Mouse (Mus musculus) myocyte (in vitro differentiated cells): Measurements from ENCODE around the gene 1700088E04Rik. TPM values are rescaled to one million over a fixed set of nuclear protein-coding genes. Genes with fewer than 3 reads are reported as not detected.

Experiments used
- H3K27me3 ChIP-seq: one replicate; pipeline ENCODE4 v1.6.1; 2011; ENCODE audit not compliant: control insufficient read depth, insufficient read depth, insufficient read length
- H3K36me3 ChIP-seq: one replicate; pipeline ENCODE4 v1.6.1; 2011; ENCODE audit not compliant: control insufficient read depth, insufficient read depth
- H3K4me2 ChIP-seq: one replicate; pipeline ENCODE4 v1.6.1; 2011; ENCODE audit warnings: low read depth, control low read depth
- H3K4me3 ChIP-seq: one replicate; pipeline ENCODE4 v1.5.1; 2011; ENCODE audit warnings: mild to moderate bottlenecking, control low read depth, moderate library complexity
- H3K79me2 ChIP-seq: one replicate; pipeline ENCODE4 v1.6.1; 2011; ENCODE audit not compliant: control insufficient read depth, insufficient read depth
- H3ac ChIP-seq: one replicate; pipeline ENCODE4 v1.6.1; 2011; ENCODE audit not compliant: control insufficient read depth, insufficient read length
- CEBPB ChIP-seq: IDR thresholded peaks from 2 replicates; pipeline ENCODE4 v1.6.1; 2011; ENCODE audit warnings: mild to moderate bottlenecking, moderate library complexity; ENCODE audit not compliant: poor library complexity, insufficient read depth, severe bottlenecking
- E2F4 ChIP-seq: IDR thresholded peaks from one replicate; pipeline ENCODE4 v1.6.1; 2011; ENCODE audit warnings: mild to moderate bottlenecking, control low read depth, moderate library complexity; ENCODE audit not compliant: insufficient read depth
- MAX ChIP-seq: IDR thresholded peaks from one replicate; pipeline ENCODE4 v1.6.1; 2011; ENCODE audit warnings: low read depth, mild to moderate bottlenecking, control low read depth
- MYOD1 ChIP-seq, 3 experiments: IDR thresholded peaks; one replicate each; pipeline ENCODE4 v1.6.1; 2011; ENCODE audit warnings: control low read depth in 2 of 3, low read depth in 2 of 3, mild to moderate bottlenecking in 2 of 3, moderate library complexity in 1 of 3; ENCODE audit not compliant: insufficient read length in 2 of 3, control insufficient read depth in 1 of 3
- MYOG ChIP-seq, 3 experiments: IDR thresholded peaks; one replicate each; pipeline ENCODE4 v1.6.1; 2011; ENCODE audit warnings: control low read depth in 2 of 3, low read depth in 2 of 3, mild to moderate bottlenecking in 2 of 3; ENCODE audit not compliant: insufficient read length in 2 of 3, control insufficient read depth in 1 of 3, insufficient read depth in 1 of 3
- POLR2A ChIP-seq: IDR thresholded peaks from one replicate; pipeline ENCODE4 v1.6.1; 2011; ENCODE audit warnings: low read depth, mild to moderate bottlenecking, control low read depth, moderate library complexity; ENCODE audit not compliant: insufficient read length
- POLR2AphosphoS2 ChIP-seq: IDR thresholded peaks from one replicate; pipeline ENCODE4 v1.6.1; 2011; ENCODE audit warnings: low read depth, control low read depth; ENCODE audit not compliant: insufficient read length
- REST ChIP-seq: IDR thresholded peaks from one replicate; pipeline ENCODE4 v1.6.1; 2011; ENCODE audit warnings: mild to moderate bottlenecking, control low read depth, moderate library complexity; ENCODE audit not compliant: insufficient read depth, insufficient read length
- SRF ChIP-seq: IDR thresholded peaks from one replicate; pipeline ENCODE4 v1.6.1; 2011; ENCODE audit warnings: low read depth; ENCODE audit not compliant: control insufficient read depth, insufficient read length
- TCF12 ChIP-seq: IDR thresholded peaks from one replicate; pipeline ENCODE4 v1.6.1; 2011; ENCODE audit warnings: mild to moderate bottlenecking, control low read depth; ENCODE audit not compliant: poor library complexity, insufficient read depth, severe bottlenecking
- TCF3 ChIP-seq: IDR thresholded peaks from one replicate; pipeline ENCODE4 v1.6.1; 2011; ENCODE audit warnings: low read depth, control low read depth; ENCODE audit not compliant: insufficient read length
- USF1 ChIP-seq: IDR thresholded peaks from one replicate; pipeline ENCODE4 v1.6.1; 2011; ENCODE audit warnings: low read depth, mild to moderate bottlenecking, control low read depth, moderate library complexity
- polyA plus RNA-seq: library from polyadenylated mRNA; unstranded; fragments of >200 nt; fragmentation: generic; extraction: Trizol; gene quantifications from one replicate; pipeline ENCODE4 v1.2.1, GENCODE M21; 2012; ENCODE audit warnings: missing spikeins

Gene 1700088E04Rik
- polyA plus RNA-seq, 1 experiment: 15.2 TPM

DNA sequence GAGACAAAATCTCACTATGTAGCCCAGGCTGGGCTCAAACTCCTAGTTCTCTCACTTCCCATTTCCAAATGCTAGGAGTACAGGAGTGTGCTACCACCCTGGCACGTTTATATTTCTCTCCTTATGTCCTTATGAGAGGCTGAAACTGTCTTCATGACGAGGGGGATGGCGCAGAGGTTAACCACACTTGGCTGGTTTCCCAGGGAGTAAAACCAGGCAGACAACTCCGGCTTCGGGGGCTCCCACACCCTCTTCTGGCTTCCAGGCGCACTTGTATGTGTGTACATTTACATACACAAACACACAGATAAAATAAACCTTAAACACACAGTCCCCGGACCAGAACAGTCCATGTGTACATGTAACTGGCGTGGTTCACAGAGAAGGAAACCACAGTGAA lies 3.0 kb upstream of the 1700088E04Rik start:
- H3K4me2 ChIP-seq: no peak overlapping the region
- no peak overlapping the region for H3ac ChIP-seq
- H3K27me3 ChIP-seq: no peaks in the 10 kb centered on the region
- peaks cover 9% of the 10 kb centered on the region for H3K36me3 ChIP-seq
- H3K4me3 ChIP-seq: no peak overlapping the region
- peaks cover 21% of the 10 kb centered on the region for H3K79me2 ChIP-seq
- TF ChIP-seq POLR2A (no peak), MYOD1 (IDR thresholded peaks at IDR 0.05; ENCODE audit: control insufficient read depth in 1 of 3, insufficient read length in 2 of 3, low read depth in 2 of 3) (no peak), TCF3 (no peak), TCF12 (no peak), REST (no peak), POLR2AphosphoS2 (no peak), CEBPB (no peak), MAX (no peak), MYOG (IDR thresholded peaks at IDR 0.05; ENCODE audit: control insufficient read depth in 1 of 3, insufficient read depth in 1 of 3, insufficient read length in 2 of 3, low read depth in 2 of 3) (no peak), USF1 (no peak), SRF (no peak), E2F4 (no peak)

DNA sequence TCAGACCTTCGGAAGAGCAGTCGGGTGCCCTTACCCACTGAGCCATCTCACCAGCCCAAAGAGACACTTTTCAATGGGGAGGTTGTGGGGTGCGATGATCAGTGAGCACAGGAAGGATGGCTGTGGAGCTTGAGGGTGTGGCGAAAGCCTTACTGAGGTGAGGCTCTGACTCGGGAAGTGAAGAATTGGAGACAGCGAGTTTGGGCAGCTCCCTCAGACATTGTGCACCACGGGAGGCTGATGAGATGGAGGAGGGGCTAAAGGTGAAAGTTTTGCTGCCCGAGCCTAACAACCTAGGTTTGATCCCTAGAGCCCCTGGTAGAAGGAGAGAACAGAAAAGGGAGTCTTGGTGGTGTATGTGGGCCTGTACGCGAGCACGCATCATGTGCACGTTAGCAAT lies 2.3 kb upstream of the 1700088E04Rik start:
- Histone ChIP-seq H3K4me2 (no peak overlapping the region), H3K4me3 (no peak overlapping the region), H3K27me3 (no peaks in the 10 kb centered on the region), H3K79me2 (peaks cover 21% of the 10 kb centered on the region), H3K36me3 (peaks cover 5% of the 10 kb centered on the region), H3ac (no peak overlapping the region)
- TF ChIP-seq REST (no peak), CEBPB (no peak)

DNA sequence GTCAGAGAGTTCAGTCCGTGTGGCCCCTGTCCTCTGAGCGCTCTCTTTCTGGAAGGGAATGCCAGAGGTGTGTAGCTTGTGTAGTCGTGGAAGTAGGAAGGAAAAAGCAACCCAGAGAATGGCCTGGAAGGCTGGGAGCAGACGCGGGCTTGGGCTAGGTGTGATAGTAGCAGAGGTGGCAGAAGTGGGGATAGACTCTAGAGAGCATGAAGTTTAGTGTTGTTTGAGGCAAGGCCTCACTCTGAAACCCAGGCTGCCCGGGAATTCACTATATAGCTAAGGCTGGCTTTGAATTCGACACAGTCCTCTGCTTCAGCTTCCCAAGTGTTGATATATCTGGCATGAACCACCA lies 489 bp upstream of the 1700088E04Rik start:
- H3K4me3 ChIP-seq: peak overlapping the region; percentile 85
- H3K4me2 ChIP-seq: peak overlapping the region; percentile 78
- TF ChIP-seq MYOG (IDR thresholded peaks at IDR 0.05; ENCODE audit: control insufficient read depth in 1 of 3, insufficient read depth in 1 of 3, insufficient read length in 2 of 3, low read depth in 2 of 3): no peak
- no peak for TF ChIP-seq E2F4
- no peak for TF ChIP-seq CEBPB
- TF ChIP-seq POLR2A: no peak
- TF ChIP-seq TCF12: no peak
- TF ChIP-seq POLR2AphosphoS2: no peak
- no peak for TF ChIP-seq MAX
- no peak for TF ChIP-seq SRF
- TF ChIP-seq MYOD1 (IDR thresholded peaks at IDR 0.05; ENCODE audit: control insufficient read depth in 1 of 3, insufficient read length in 2 of 3, low read depth in 2 of 3): no peak
- no peak for TF ChIP-seq USF1
- no peak for TF ChIP-seq TCF3
- no peak for TF ChIP-seq REST
- peak overlapping the region; percentile 38 for H3ac ChIP-seq
- H3K27me3 ChIP-seq: no peaks in the 10 kb centered on the region
- H3K36me3 ChIP-seq: no peaks in the 10 kb centered on the region
- H3K79me2 ChIP-seq: peaks cover 21% of the 10 kb centered on the region

DNA sequence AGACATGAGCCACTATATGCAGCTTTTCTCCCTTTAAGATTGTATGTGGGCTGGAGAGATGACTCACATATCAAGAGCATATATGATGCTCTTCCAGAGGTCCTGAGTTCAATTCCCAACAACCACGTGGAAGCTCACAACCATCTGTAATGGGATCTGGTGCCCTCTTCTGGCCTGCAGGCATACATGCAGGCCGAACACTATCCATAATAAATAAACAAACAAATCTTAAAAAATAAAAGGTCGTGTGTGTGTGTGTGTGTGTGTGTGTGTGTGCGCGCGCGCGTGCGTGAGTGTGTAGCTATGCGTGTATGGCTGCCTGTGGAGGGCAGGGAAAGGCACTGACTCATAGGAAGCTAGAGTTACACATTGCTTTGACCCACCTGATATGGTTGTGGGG lies 1.4 kb downstream of the 1700088E04Rik start:
- no peaks in the 10 kb centered on the region for H3K36me3 ChIP-seq
- H3K4me2 ChIP-seq: no peak overlapping the region
- H3K27me3 ChIP-seq: no peaks in the 10 kb centered on the region
- TF ChIP-seq E2F4 (no peak), MAX (no peak), CEBPB (no peak), MYOG (IDR thresholded peaks at IDR 0.05; ENCODE audit: control insufficient read depth in 1 of 3, insufficient read depth in 1 of 3, insufficient read length in 2 of 3, low read depth in 2 of 3) (no peak), SRF (no peak), POLR2A (no peak), REST (no peak), TCF3 (no peak), MYOD1 (IDR thresholded peaks at IDR 0.05; ENCODE audit: control insufficient read depth in 1 of 3, insufficient read length in 2 of 3, low read depth in 2 of 3) (no peak), USF1 (no peak), POLR2AphosphoS2 (no peak), TCF12 (no peak)
- no peak overlapping the region for H3K4me3 ChIP-seq
- peaks cover 21% of the 10 kb centered on the region for H3K79me2 ChIP-seq
- H3ac ChIP-seq: no peak overlapping the region

DNA sequence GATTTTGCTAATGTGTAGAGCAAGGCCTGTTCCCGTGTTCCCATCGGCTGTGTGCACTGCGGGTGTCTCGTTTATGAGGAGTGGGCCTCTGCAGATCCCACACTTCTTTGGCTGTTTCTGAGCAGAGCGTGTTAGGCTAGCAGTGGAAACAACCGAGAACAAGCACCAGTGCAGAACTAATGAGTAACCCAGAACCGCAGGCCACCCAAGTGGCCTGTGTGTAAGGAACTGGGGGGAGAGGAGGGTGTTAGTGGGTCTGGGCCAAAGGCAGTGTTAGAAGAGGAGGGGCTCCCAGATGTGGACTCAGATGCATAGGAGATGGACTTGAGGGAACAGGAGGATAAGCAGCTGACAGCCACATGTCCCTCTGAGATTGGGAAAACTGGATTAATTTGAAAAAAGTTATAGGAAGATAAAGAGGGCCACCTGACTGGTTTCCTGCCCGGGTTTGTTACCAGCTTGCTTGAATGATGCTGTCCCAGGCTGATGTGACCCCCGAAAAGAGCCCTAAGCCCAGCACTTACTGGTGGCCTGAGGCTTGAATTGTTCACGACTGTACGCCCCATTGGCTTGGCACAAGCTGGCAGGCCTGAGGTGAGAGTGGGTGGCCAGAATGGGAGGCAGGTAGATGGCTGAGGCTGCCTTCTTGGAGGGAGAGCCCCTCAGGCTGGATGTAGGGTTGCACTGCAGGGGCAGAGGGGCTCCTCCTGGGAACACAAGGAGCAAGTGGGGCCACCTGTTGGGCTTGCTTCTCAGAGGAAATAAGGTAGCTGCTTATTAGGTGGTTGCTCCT lies 5.1 kb downstream of the 1700088E04Rik start:
- Histone ChIP-seq H3K27me3 (no peaks in the 10 kb centered on the region), H3K79me2 (no peaks in the 10 kb centered on the region), H3ac (no peak overlapping the region), H3K4me3 (no peak overlapping the region), H3K36me3 (peaks cover 11% of the 10 kb centered on the region), H3K4me2 (no peak overlapping the region)
- TF ChIP-seq SRF (no peak), POLR2AphosphoS2 (peak; percentile 89)
